Mouse (Mus musculus): ENCODE results near the gene 4921524J17Rik.

Gene 4921524J17Rik

GRCm38 (mm10) chr8:85441564-85441963 lies 8.9 kb upstream of the 4921524J17Rik start:
- DNase-seq, result no peak

- no peak for DNase-seq
These were observed 3.1 kb upstream of the 4921524J17Rik start for GRCm38 (mm10) chr8:85435736-85436135.

GRCm38 (mm10) chr8:85434817-85435216 lies 2.2 kb upstream of the 4921524J17Rik start:
- DNase-seq, result no peak

- DNase-seq, result no peak
These were observed 372 bp upstream of the 4921524J17Rik start for GRCm38 (mm10) chr8:85433017-85433393.

- no peak for DNase-seq
These were observed 1.1 kb downstream of the 4921524J17Rik start for GRCm38 (mm10) chr8:85431281-85432167.

GRCm38 (mm10) chr8:85430801-85431200 lies 1.8 kb downstream of the 4921524J17Rik start:
- no peak for DNase-seq

GRCm38 (mm10) chr8:85429219-85429618 lies 3.4 kb downstream of the 4921524J17Rik start:
- DNase-seq, result no peak

GRCm38 (mm10) chr8:85427026-85427425 lies 5.6 kb downstream of the 4921524J17Rik start:
- DNase-seq, result no peak

- DNase-seq, result no peak
These were observed 11.3 kb downstream of the 4921524J17Rik start for GRCm38 (mm10) chr8:85421329-85421728.

- DNase-seq, result no peak
These were observed 24.1 kb downstream of the 4921524J17Rik start for GRCm38 (mm10) chr8:85408526-85408925.

GRCm38 (mm10) chr8:85408053-85408505 lies 24.6 kb downstream of the 4921524J17Rik start:
- peak in 1 of 2 experiments; percentile 17 for DNase-seq

- no peak for DNase-seq
These were observed 26.7 kb downstream of the 4921524J17Rik start for GRCm38 (mm10) chr8:85405961-85406360.

- DNase-seq, result no peak
These were observed 27.2 kb downstream of the 4921524J17Rik start for GRCm38 (mm10) chr8:85405418-85405817.

GRCm38 (mm10) chr8:85398548-85398947 lies 34.1 kb downstream of the 4921524J17Rik start:
- no peak for DNase-seq

- DNase-seq, result peak in 1 of 2 experiments; percentile 24
These were observed 35.1 kb downstream of the 4921524J17Rik start for GRCm38 (mm10) chr8:85397508-85397907.

- no peak for DNase-seq
These were observed 36.1 kb downstream of the 4921524J17Rik start for GRCm38 (mm10) chr8:85396432-85397079.

GRCm38 (mm10) chr8:85395681-85396431 lies 36.8 kb downstream of the 4921524J17Rik start:
- DNase-seq, result no peak

GRCm38 (mm10) chr8:85395017-85395416 lies 37.6 kb downstream of the 4921524J17Rik start:
- no peak for DNase-seq

GRCm38 (mm10) chr8:85393199-85393598 lies 39.4 kb downstream of the 4921524J17Rik start:
- DNase-seq, result no peak

- DNase-seq, result no peak
These were observed 41.2 kb downstream of the 4921524J17Rik start for GRCm38 (mm10) chr8:85391438-85391837.

GRCm38 (mm10) chr8:85386205-85386604 lies 46.4 kb downstream of the 4921524J17Rik start, which contains the start of gene Mylk3:
Gene Mylk3, minus strand, starts transcription at chr8:85386345.
- no peak for DNase-seq

- DNase-seq, result no peak
These were observed 50.7 kb downstream of the 4921524J17Rik start for GRCm38 (mm10) chr8:85381926-85382325.

GRCm38 (mm10) chr8:85380824-85381209 lies 51.8 kb downstream of the 4921524J17Rik start:
- DNase-seq, result peak in 1 of 2 experiments; percentile 10

All from spleen, adult 18-20 months (tissue).